Mouse (Mus musculus) MEL (cell line): ENCODE data around the gene Impdh2. TPM values are rescaled to one million over a fixed set of nuclear protein-coding genes. Genes with fewer than 3 reads are reported as not detected.

Source experiments
- DNase-seq: peaks from one replicate; pipeline ENCODE4 v3.0.0; 2011; ENCODE audit warnings: low read depth, low spot score
- H3K27ac ChIP-seq: 2 replicates; pipeline ENCODE4 v1.5.1; 2012; ENCODE audit warnings: low read depth, mild to moderate bottlenecking, control low read depth, low read length, moderate library complexity; ENCODE audit not compliant: control insufficient read depth
- H3K27me3 ChIP-seq, 2 experiments: fragments of 150-350 bp in 1 of 2; sonication (generic) in 1 of 2; 2 replicates each; pipeline ENCODE4 v1.6.1; 2012; ENCODE audit warnings: low read length in 2 of 2, mild to moderate bottlenecking in 2 of 2, improper control_type of control experiment in 1 of 2, moderate library complexity in 1 of 2; ENCODE audit not compliant: insufficient read depth in 2 of 2, control insufficient read depth in 1 of 2
- H3K36me3 ChIP-seq, 2 experiments: 2 replicates each; pipeline ENCODE4 v1.6.1; 2012 to 2014; ENCODE audit warnings: low read length in 2 of 2, improper control_type of control experiment in 1 of 2, inconsistent platforms in 1 of 2, mild to moderate bottlenecking in 1 of 2; ENCODE audit not compliant: insufficient read depth in 2 of 2, control insufficient read depth in 1 of 2
- H3K4me1 ChIP-seq, 2 experiments: fragments of 150-350 bp in 1 of 2; sonication (generic) in 1 of 2; 2 replicates each; pipeline ENCODE4 v1.6.1; 2012; ENCODE audit warnings: low read length in 2 of 2, improper control_type of control experiment in 1 of 2, mild to moderate bottlenecking in 1 of 2; ENCODE audit not compliant: insufficient read depth in 2 of 2, control insufficient read depth in 1 of 2
- H3K4me3 ChIP-seq, 2 experiments: fragments of 150-350 bp in 1 of 2; sonication (generic) in 1 of 2; 2 replicates each; pipeline ENCODE4 v1.5.1; 2012; ENCODE audit warnings: low read depth in 2 of 2, low read length in 2 of 2, mild to moderate bottlenecking in 2 of 2, moderate library complexity in 2 of 2, control low read depth in 1 of 2, improper control_type of control experiment in 1 of 2; ENCODE audit not compliant: control insufficient read depth in 1 of 2, insufficient read depth in 1 of 2
- H3K79me2 ChIP-seq: 2 replicates; pipeline ENCODE4 v1.6.1; 2012; ENCODE audit warnings: mild to moderate bottlenecking, low read length, moderate library complexity; ENCODE audit not compliant: control insufficient read depth, poor library complexity, insufficient read depth
- H3K9ac ChIP-seq: 2 replicates; pipeline ENCODE4 v1.6.1; 2012; ENCODE audit warnings: low read depth, mild to moderate bottlenecking, control low read depth, low read length, moderate library complexity; ENCODE audit not compliant: control insufficient read depth, poor library complexity, severe bottlenecking
- H3K9me3 ChIP-seq: fragments of 150-350 bp; sonication (generic); replicated peaks from 2 replicates; pipeline ENCODE4 v1.6.1; 2012; ENCODE audit warnings: mild to moderate bottlenecking, low read length, improper control_type of control experiment, moderate library complexity; ENCODE audit not compliant: insufficient read depth
- BHLHE40 ChIP-seq: IDR thresholded peaks from 2 replicates; pipeline ENCODE4 v1.6.1; 2012; ENCODE audit warnings: low read depth, mild to moderate bottlenecking, inconsistent platforms, low read length, improper control_type of control experiment, borderline replicate concordance
- CHD1 ChIP-seq: IDR thresholded peaks from 2 replicates; pipeline ENCODE4 v1.6.1; 2012; ENCODE audit warnings: low read depth, mild to moderate bottlenecking, inconsistent platforms, low read length, improper control_type of control experiment
- CHD2 ChIP-seq: IDR thresholded peaks from 2 replicates; pipeline ENCODE4 v1.6.1; 2011; ENCODE audit warnings: low read length, improper control_type of control experiment
- ELF1 ChIP-seq: IDR thresholded peaks from 2 replicates; pipeline ENCODE4 v1.6.1; 2014; ENCODE audit warnings: low read depth, mild to moderate bottlenecking, inconsistent platforms, low read length, improper control_type of control experiment, moderate library complexity
- HCFC1 ChIP-seq: IDR thresholded peaks from 2 replicates; pipeline ENCODE4 v1.6.1; 2012; ENCODE audit warnings: low read depth, mild to moderate bottlenecking, inconsistent platforms, low read length, improper control_type of control experiment, moderate library complexity
- MAX ChIP-seq: IDR thresholded peaks from 2 replicates; pipeline ENCODE4 v1.6.1; 2011; ENCODE audit warnings: low read length, improper control_type of control experiment
- MAZ ChIP-seq: IDR thresholded peaks from 2 replicates; pipeline ENCODE4 v1.6.1; 2012; ENCODE audit warnings: low read depth, mild to moderate bottlenecking, inconsistent platforms, low read length, improper control_type of control experiment
- MXI1 ChIP-seq: IDR thresholded peaks from 2 replicates; pipeline ENCODE4 v1.6.1; 2011; ENCODE audit warnings: mild to moderate bottlenecking, low read depth, low read length, improper control_type of control experiment
- MYB ChIP-seq: IDR thresholded peaks from 2 replicates; pipeline ENCODE4 v1.6.1; 2011; ENCODE audit warnings: mild to moderate bottlenecking, low read depth, low read length, improper control_type of control experiment
- NELFE ChIP-seq: IDR thresholded peaks from 2 replicates; pipeline ENCODE4 v1.6.1; 2011; ENCODE audit warnings: low read depth, low read length, improper control_type of control experiment
- NRF1 ChIP-seq: IDR thresholded peaks from 2 replicates; pipeline ENCODE4 v1.6.1; 2014; ENCODE audit warnings: low read depth, mild to moderate bottlenecking, inconsistent platforms, low read length, improper control_type of control experiment, moderate library complexity; ENCODE audit not compliant: poor library complexity, insufficient read depth, severe bottlenecking
- POLR2AphosphoS2 ChIP-seq: IDR thresholded peaks from 2 replicates; pipeline ENCODE4 v1.6.1; 2011; ENCODE audit warnings: low read length, improper control_type of control experiment
- POLR2AphosphoS5 ChIP-seq: IDR thresholded peaks from 2 replicates; pipeline ENCODE4 v1.6.1; 2012; ENCODE audit warnings: low read depth, borderline replicate concordance, mild to moderate bottlenecking, inconsistent platforms, low read length, moderate library complexity, mixed read lengths
- RAD21 ChIP-seq: IDR thresholded peaks from 2 replicates; pipeline ENCODE4 v1.6.1; 2011; ENCODE audit warnings: mild to moderate bottlenecking, low read depth, low read length, improper control_type of control experiment
- RCOR1 ChIP-seq: IDR thresholded peaks from 2 replicates; pipeline ENCODE4 v1.6.1; 2012; ENCODE audit warnings: low read depth, mild to moderate bottlenecking, inconsistent platforms, low read length, improper control_type of control experiment
- SIN3A ChIP-seq: IDR thresholded peaks from 2 replicates; pipeline ENCODE4 v1.6.1; 2012; ENCODE audit warnings: low read length, improper control_type of control experiment, inconsistent platforms
- TAL1 ChIP-seq: IDR thresholded peaks from 2 replicates; pipeline ENCODE4 v1.6.1; 2012; ENCODE audit warnings: mild to moderate bottlenecking, inconsistent platforms, low read length, moderate library complexity, mixed read lengths
- TBP ChIP-seq: IDR thresholded peaks from 2 replicates; pipeline ENCODE4 v1.8.0; 2011; ENCODE audit warnings: low read depth, low read length, improper control_type of control experiment
- USF1 ChIP-seq: IDR thresholded peaks from 2 replicates; pipeline ENCODE4 v1.6.1; 2014; ENCODE audit warnings: low read depth, mild to moderate bottlenecking, inconsistent platforms, low read length, improper control_type of control experiment, moderate library complexity
- USF2 ChIP-seq, 2 experiments: IDR thresholded peaks; 2 replicates each; pipeline ENCODE4 v1.6.1; 2011 to 2012; ENCODE audit warnings: improper control_type of control experiment in 2 of 2, low read length in 2 of 2, borderline replicate concordance in 1 of 2, inconsistent platforms in 1 of 2, low read depth in 1 of 2, mild to moderate bottlenecking in 1 of 2; ENCODE audit not compliant: insufficient read depth in 1 of 2
- ZC3H11A ChIP-seq: IDR thresholded peaks from 2 replicates; pipeline ENCODE4 v1.6.1; 2012; ENCODE audit warnings: low read depth, mild to moderate bottlenecking, inconsistent platforms, low read length, improper control_type of control experiment
- ZKSCAN1 ChIP-seq: IDR thresholded peaks from 2 replicates; pipeline ENCODE4 v1.6.1; 2012; ENCODE audit warnings: low read depth, mild to moderate bottlenecking, inconsistent platforms, low read length, improper control_type of control experiment, moderate library complexity
- ZNF384 ChIP-seq: IDR thresholded peaks from 2 replicates; pipeline ENCODE4 v1.6.1; 2012; ENCODE audit warnings: low read depth, mild to moderate bottlenecking, inconsistent platforms, low read length, improper control_type of control experiment
- polyA plus RNA-seq, 2 experiments: library from polyadenylated mRNA; stranded (reverse) in 1 of 2; unstranded in 1 of 2; fragments of >175 nt in 1 of 2; fragments of >200 nt in 1 of 2; gene quantifications; 2 replicates each; pipeline versions ENCODE4 v1.2.1 to v1.2.4; 2012; ENCODE audit warnings: low replicate concordance in 2 of 2, low read depth in 1 of 2; ENCODE audit not compliant: insufficient read length in 2 of 2, insufficient read depth in 1 of 2, missing spikeins in 1 of 2
- total RNA-seq: library from RNA; depleted of rRNA; stranded (reverse); fragments of 300-350 nt; gene quantifications from 2 replicates; pipeline ENCODE4 v1.2.3, GENCODE M21; 2012

The Impdh2 gene
- total and polyA plus RNA-seq, 3 experiments = 519 to 550 TPM; not detected in 1

DNA sequence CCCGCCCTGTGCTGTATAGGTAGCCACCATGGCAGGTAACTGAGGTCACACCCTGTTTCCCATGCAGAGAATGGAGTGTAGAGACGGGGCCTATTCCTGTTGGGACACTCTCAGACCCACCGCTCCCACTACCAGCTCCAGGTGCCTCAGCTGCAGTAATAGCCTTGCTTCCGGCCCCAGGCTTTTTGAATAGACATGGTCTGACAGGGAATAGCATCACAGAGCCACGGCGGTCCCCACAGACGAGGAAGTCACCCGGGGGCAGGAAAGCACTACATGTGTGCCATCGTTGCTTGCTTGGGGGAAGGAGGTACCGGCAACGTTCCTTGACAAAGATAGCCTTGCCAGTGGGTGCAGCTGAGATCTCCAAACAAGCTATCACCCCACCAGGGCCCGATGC lies 14.8 kb downstream of the Impdh2 start:
- Histone ChIP-seq H3K4me3 (no peak overlapping the region), H3K79me2 (peaks cover 16% of the 10 kb centered on the region), H3K9ac (no peak overlapping the region), H3K27ac (no peak overlapping the region), H3K36me3 (no peaks in the 10 kb centered on the region; a peak in 2 of 4 replicates), H3K4me1 (peaks cover 0 to 13% of the 10 kb centered on the region in 2 experiments; a peak in 3 of 4 replicates)
- DNase-seq = no peak
- TF ChIP-seq SIN3A (no peak), POLR2AphosphoS5 (no peak), ELF1 (no peak), POLR2AphosphoS2 (no peak), TAL1 (no peak), MAX (no peak), RAD21 (no peak), NELFE (no peak), USF2 (IDR thresholded peaks at IDR 0.05; ENCODE audit: borderline replicate concordance in 1 of 2, insufficient read depth in 1 of 2, low read depth in 1 of 2, low read length in 2 of 2) (no peak), CHD1 (no peak), TBP (no peak), ZKSCAN1 (no peak), USF1 (no peak)
- TF ChIP-seq, all 39 proteins: peak for 0
- no peaks in the 10 kb centered on the region for H3K27me3 ChIP-seq
- no peaks in the 10 kb centered on the region for H3K9me3 ChIP-seq

- Histone ChIP-seq H3K36me3 (no peaks in the 10 kb centered on the region; a peak in 2 of 4 replicates), H3K4me3 (no peak overlapping the region), H3K9me3 (no peaks in the 10 kb centered on the region), H3K9ac (no peak overlapping the region), H3K4me1 (peaks cover 0 to 13% of the 10 kb centered on the region in 2 experiments; a peak in 3 of 4 replicates), H3K27me3 (no peaks in the 10 kb centered on the region), H3K79me2 (peaks cover 10% of the 10 kb centered on the region), H3K27ac (no peak overlapping the region)
- DNase-seq = no peak
- no peak for TF ChIP-seq ZC3H11A
- no peak for TF ChIP-seq NRF1
- no peak for TF ChIP-seq ZNF384
- TF ChIP-seq MYB = no peak
- TF ChIP-seq MXI1 = no peak
- no peak for TF ChIP-seq USF2 (IDR thresholded peaks at IDR 0.05; ENCODE audit: borderline replicate concordance in 1 of 2, insufficient read depth in 1 of 2, low read depth in 1 of 2, low read length in 2 of 2)
- no peak for TF ChIP-seq NELFE
- no peak for TF ChIP-seq CHD2
- TF ChIP-seq MAZ = no peak
- TF ChIP-seq BHLHE40 = no peak
- no peak for TF ChIP-seq RAD21
- no peak for TF ChIP-seq TBP
- TF ChIP-seq RCOR1 = no peak
- TF ChIP-seq SIN3A = no peak
- no peak for TF ChIP-seq HCFC1
- TF ChIP-seq TAL1 = no peak
Observed at GRCm38 (mm10) chr9:108575321-108576297, 15.5 kb downstream of the Impdh2 start.
